Mouse (Mus musculus) C2C12 (cell line): ENCODE data around the gene Chst1.

ENCODE experiments used
- CTCF ChIP-seq: IDR thresholded peaks from one replicate; pipeline ENCODE4 v1.5.1; 2011; ENCODE audit not compliant: control insufficient read depth, insufficient read depth, insufficient read length
- USF1 ChIP-seq: IDR thresholded peaks from one replicate; pipeline ENCODE4 v1.6.1; 2011; ENCODE audit warnings: low read depth, mild to moderate bottlenecking, control low read depth, moderate library complexity

DNA sequence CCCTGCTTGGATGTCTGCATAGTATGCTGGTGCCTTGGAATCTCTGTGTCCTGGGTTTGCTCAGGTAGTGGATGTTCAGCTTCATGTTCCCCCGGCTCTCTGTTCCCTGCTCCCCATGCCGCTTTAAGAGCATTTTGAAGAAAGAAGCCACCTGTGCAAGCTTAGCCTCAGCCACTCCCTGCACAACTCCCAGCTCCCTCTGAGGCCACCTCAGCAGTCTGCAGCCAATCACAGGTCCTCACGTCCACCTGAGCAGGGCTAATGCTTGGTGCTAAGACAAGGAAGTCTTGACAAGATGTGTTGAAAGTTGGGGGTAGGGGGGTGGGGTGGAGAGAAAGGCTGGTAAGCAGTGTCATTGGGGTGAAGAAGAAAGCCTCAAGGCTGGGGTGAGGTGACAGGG, 8.1 kb downstream of the Chst1 start:
- TF ChIP-seq CTCF (no peak), USF1 (no peak)
